Mouse (Mus musculus) heart, postnatal 0 days (tissue): ENCODE data around the gene Gatm.

Experiments
- CTCF ChIP-seq: IDR thresholded peaks from 2 replicates; pipeline ENCODE4 v1.5.1; 2016; ENCODE audit warnings: antibody characterized with exemption, control low read depth, low read depth
- EP300 ChIP-seq: IDR thresholded peaks from 2 replicates; pipeline ENCODE4 v1.6.1; 2016; ENCODE audit warnings: antibody characterized with exemption, low read depth

GRCm38 (mm10) chr2:122575470-122575869 lies 35.6 kb downstream of the Gatm start:
- TF ChIP-seq CTCF (no peak), EP300 (no peak)
